Mouse (Mus musculus) lung, postnatal 36 days (tissue): ENCODE results near the gene Fam98a.

Source experiments
- DNase-seq: peaks from one replicate; pipeline ENCODE4 v3.0.0; 2022; ENCODE audit warnings: mixed read lengths

Gene Fam98a

DNA sequence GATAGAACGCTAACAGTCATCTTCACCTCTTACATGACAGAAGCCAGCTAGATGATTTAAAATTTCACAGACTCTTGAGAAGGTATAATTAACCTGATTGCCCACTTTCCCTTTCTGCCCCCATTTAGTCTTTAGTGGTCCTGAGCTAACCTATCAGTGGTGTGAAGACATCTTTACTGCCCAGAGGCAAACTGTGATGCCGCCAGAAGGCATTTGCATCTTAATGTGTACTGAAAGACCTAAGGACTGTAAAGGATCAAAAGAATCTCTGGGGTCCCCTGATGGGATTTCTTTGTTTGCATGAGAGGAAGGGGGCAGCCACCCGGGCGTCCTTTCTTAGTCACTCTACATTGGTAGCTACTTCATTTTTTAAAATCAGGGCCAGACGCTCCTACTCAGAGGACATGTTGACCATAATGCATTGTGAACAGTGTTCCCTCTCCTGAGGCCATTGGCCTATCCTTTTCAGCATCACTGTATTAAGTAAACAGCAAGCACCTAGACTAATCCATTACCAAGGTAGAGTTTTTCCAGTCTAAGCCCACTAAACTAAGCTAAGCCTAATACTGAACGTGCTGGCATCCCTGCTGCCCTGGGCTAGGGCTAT lies 30.4 kb downstream of the Fam98a start:
- no peak for DNase-seq

DNA sequence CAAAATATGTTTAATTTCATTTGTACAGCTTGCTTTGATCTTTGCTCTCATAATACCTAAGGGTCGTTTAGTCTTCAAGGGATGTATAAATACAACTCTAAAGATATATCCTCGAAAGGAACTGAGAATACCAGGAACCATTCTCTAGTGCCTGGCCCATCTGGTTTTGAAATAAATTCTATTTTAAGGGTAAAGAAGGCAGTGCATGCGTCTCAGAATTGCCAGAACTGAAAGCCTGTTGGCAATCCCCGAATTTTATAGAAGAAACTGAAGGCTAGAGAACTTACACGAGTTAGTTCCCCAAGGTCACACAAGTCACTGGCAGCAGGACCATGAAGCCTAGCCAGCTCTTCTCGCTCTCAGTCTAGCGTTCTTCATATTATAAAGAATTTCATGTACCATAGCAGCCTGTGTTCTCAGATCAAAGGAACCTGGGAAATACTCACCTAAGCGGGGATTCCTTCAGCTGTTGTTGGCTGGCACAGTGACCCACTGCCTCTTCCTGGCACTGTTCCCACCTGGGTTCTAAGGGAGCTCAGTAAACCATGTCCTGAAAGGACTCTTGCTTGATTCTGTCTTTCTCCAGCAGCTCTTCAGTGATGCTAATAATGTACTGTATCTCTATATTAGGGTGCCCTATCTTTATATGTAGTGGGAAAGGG lies 32.4 kb downstream of the Fam98a start:
- no peak for DNase-seq

DNA sequence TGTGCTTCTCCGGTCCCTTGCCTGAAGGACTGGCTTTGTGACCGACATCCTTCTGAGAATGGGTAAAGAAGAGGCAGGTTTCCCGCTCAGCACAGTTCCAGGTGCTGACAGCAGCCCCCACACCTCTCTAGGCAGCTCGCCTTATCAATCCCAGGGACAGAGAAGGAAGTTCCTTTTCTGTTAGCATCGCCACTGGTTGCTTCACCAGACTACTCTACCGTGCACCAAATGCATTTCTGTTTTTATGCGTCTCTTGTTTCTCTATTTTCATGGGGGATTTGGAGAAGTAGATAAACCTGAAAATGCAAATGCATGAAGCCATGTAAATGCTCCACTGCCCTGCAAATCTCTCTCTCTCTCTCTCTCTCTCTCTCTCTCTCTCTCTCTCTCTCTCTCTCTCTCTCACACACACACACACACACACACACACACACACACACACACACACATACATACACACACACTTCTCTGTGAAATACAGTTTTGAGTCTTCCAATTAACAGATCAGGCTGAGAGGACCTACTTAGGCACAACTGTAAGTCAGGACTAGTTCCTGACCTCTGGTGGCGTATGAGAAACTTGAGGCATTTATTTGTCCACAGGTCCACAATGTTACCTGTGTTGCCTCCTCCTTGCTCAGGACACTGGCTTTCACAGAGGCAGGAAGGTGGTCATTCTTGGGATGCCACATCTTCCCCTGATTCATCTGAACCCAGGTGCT lies 33.4 kb downstream of the Fam98a start:
- DNase-seq = no peak

DNA sequence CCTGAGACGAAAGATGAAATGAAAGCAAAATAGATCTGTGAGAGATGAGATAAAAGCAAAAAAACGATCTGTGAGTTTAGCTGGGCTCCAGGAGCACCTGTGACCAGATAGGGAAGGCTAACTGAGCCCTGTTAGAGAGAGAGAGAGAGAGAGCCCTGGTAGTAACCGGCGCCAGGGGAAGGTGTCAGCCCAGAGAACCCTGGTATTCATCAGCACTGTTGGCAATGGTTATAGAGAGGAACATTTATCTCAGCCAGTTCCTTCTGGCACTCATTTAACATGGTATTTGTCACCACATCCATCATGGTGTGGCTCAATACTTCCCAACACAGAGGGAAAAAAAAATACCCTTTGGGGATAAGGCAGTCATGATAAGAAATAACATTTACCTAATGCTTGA lies 35.2 kb downstream of the Fam98a start:
- peak; percentile 29 for DNase-seq

DNA sequence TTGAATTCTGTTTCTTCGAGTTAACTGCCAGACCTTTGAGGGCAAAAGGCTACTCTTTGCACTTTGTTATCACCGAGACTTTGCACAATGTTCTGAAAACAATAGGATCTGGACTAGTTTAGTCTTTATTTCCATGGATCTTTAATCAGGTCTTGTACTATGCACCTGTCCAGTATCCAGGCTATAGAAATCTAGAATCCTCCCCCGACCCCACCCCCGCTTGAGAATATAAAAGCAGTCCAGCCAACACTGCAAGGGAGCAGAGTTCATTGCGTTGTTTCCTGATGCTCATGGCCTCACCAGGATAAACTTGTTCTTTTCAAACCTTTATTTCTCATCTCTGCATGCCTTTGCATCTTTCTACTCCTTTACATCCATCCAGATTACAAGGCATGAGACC lies 42.5 kb downstream of the Fam98a start:
- no peak for DNase-seq

DNA sequence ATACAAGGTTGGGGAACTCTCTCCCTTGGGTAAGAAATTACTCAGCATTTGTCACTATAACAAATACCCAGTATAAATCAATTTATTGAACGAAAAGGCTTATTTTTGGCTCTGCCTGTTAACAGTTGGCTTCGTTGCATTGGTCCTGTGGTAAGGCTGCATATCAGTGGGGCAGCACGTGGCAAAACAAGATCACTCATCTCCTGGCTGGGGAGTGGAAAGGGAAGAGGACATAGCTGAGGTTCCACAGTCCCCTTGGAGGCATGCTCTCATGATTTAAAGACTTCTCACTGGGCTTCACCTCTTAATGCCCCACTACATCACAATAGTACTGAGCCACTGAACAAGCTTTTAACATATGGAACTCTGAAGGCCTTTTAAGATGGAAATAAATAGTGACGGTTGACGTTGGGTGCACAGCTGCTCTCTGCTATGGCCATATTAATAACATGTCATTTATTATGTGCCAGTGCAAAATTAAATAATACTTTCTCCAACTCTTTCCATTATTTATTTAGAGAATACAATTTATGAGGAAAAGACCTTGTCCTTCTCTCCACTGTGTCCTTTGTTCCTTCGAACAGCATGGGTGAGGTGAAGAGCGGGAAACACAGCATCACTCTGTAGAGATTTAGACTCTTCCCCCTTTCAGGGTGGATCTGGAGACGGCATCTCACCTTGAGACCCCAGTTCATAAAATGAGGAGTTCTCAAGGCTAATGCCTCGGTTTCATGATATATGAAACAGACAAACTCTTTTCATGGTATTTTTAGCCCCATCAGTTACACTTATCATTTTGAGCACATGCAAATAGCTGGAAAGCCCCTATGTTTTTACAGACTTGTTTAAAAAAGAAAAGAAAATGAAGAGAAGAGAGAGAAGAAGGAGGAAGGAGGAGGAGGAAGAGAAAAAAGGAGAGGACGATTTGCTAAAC lies 44.8 kb downstream of the Fam98a start:
- no peak for DNase-seq

DNA sequence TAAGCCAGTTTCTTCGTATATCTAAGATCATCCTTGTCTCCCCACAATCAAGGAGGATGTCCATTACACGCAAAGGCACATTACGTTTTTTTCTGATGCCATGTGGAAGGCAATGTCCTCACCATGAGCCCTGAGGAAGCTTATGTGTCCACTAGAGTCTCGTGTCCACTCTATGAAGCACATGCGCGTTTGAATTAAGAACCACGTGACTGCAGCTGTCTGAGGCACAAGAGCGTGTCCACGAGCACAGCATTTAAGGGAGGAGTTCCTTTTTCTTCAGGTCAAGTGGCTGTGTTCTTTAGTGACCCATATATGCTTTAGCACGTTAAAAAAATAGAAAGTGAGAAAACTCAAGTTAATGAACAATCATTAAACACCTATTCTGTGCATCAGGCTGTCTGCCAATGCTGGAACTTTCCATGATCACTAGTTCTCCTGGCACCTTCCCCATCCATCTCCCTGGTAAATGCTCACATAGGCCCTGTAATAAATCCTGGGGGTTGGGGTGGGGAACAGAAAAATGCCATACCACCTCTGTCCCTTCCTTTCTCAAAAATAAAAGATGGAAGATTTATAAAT lies 45.6 kb downstream of the Fam98a start:
- DNase-seq = no peak

DNA sequence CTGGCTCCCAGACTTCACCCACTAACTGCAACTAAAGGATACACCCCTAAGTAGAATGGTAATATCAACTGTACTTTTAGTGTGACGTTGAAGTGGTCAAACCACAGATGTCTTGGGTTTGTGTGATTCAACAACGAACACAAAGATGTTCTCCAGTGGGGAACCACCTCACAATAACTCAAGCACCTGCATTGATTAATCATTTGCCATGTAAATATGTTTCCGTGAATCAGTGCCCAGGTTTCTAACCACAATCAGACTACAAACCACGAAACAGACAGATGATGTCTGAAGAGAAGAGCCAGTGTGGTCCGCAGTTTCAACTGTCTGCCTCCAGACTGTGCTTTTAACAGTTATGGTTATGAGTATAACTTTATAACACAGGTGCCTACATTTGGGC lies 46.7 kb downstream of the Fam98a start:
- DNase-seq = no peak

DNA sequence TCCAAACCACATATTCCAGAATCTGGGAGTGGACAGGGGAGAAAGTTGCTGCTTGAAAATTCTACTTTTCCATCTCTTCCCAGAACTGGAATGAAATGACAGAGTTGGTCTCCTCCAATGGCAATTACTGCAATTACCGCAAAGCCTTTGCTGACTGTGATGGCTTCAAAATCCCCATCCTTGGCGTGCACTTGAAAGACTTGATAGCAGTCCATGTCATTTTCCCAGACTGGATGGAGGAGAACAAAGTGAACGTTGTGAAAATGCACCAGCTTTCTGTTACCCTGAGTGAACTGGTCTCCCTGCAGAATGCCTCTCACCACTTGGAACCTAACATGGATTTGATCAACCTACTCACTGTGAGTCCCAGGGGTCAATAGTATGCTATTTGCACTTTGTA lies 48.7 kb downstream of the Fam98a start:
- no peak for DNase-seq

DNA sequence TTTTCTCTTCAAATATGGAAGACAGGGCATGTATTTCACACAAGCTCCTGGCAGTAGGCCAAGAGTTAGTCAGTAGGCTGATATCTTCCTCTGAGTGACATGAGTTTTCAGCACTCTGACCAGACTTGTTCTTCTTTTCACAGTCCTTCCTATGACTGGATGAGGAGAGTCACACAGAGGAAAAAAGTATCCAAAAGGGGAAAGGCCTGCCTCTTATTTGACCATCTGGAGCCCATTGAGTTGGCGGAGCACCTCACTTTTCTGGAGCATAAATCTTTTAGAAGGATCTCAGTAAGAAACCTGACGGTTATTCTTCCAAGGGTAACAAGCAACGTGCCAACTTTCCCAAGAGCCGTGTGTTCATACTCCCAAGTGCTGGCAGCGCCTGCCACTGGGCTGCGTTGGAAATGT lies 53.5 kb downstream of the Fam98a start:
- DNase-seq = no peak

DNA sequence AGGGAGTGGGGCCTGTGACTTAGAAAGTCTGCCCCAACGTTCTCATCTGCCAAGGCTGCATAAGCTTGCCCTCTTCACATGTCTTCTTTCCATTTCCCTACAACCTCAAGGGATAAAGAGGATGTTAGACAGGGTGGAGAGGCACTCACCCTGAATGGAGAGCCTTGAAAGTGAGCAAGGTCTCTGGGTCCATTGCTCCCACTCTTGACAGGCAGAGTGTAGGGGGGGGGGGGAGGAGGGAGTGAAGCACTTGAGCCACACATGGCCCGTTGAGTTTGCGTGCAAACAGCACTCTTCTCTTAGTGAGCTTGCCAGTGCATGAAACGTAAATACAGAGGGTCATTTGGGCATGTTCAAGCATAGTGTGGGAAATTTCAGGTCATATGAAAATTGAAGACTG lies 56.5 kb downstream of the Fam98a start:
- no peak for DNase-seq
